Mouse (Mus musculus) ovary, postnatal 14 days (tissue): ENCODE results near the gene Adam22.
"Not testable (repeated sequence)": the region's sequence is repeated elsewhere in the genome, so short reads cannot be mapped to it uniquely, and the experiment has no call there.

ENCODE experiments used
- DNase-seq: peaks from one replicate; pipeline ENCODE4 v3.0.0; 2022; ENCODE audit warnings: low spot score

Gene Adam22

GRCm38 (mm10) chr5:8056141-8057017, 311.6 kb downstream of the Adam22 start:
- DNase-seq: peak; percentile 75

GRCm38 (mm10) chr5:8055721-8056129, 312.2 kb downstream of the Adam22 start:
- DNase-seq: no peak

GRCm38 (mm10) chr5:8053827-8054226, 314.1 kb downstream of the Adam22 start:
- DNase-seq: no peak

- DNase-seq: no peak
Measured at GRCm38 (mm10) chr5:8045855-8046254, 322.1 kb downstream of the Adam22 start, which contains the start of gene Sri. Sri (plus strand) TSS chr5:8046078.

- DNase-seq: not testable (repeated sequence)
Measured at GRCm38 (mm10) chr5:8034596-8034995, 333.4 kb downstream of the Adam22 start.
